Mouse (Mus musculus) cerebellum, adult 8-10 months (tissue): ENCODE data around the gene Galnt10.

Source experiments
- DNase-seq: peaks from one replicate; pipeline ENCODE4 v3.0.0; 2022

The Galnt10 gene

DNA sequence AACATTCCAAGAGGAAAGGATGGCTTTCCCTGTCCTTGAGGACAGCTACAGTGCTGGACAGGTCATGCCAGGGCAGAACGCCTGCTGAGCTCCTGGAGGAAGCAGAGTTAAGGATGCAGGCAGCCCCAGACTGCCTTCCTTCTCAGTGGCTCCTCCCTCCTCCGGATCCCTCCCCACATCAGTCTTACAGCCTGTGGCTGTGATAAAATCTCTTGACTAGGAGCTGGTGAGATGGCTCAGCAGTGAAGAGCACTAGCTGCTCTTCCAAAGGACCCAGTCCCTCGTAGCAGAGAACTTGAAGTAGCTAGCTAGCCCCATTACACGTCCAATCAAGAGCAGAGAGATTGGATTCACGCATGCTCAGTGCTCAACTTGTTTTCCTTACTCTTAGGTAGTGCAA, 15.6 kb downstream of the Galnt10 start:
- no peak for DNase-seq

DNA sequence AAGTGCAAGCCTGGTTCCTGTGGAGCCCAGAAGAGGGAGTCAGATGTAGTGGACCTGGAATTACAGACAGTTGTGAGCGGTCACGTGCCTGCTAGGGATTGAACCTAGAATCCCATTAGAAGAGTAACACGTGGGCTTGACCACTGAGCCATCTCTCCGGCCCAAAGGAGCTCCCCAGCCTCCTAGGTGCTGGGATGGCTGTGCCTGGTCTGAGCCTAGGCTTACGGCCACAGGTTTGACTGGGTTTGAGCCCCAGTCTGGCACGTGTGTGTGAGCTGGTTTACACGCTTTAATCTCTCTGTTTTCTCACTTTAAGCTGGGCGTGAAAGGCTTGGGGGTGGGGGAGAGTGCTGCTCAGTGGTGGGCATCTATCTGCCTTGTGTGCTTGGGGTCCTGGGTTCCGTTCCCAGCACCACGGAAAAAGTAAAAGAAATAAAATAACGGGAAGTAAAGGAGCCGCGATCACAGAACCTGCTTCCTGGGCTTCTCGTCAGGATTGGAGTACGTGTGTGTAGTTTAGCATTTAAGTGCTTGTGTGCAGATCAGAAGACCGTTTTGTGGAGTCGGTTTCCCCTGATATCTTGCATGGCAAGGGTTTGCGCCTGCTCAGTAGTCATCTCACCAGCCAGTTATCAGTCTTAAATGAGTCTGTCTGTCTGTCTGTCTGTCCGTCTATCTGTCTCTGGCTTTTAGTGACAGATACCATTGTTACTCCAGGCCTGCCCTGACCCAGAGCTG, 16.4 kb downstream of the Galnt10 start:
- no peak for DNase-seq

DNA sequence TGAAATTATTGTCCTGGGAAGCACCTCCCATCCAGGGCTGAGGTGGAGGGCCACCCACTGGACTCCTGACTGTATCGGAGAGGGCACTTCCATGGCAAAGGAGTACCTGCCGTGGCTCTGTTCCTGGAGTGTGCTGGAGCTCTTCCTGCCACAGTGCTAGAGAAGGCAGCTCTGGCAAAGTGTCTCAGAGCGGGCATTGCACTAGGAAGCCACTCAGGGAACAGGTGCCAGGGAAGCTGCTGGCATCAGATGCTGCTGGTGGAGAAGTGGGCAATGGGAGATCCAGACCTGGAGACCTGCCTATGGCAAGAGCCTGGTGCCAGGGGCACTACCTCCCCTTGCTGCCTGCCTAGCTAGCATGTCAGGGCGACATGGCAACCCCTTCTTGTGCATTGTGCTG, 17.0 kb downstream of the Galnt10 start:
- no peak for DNase-seq

DNA sequence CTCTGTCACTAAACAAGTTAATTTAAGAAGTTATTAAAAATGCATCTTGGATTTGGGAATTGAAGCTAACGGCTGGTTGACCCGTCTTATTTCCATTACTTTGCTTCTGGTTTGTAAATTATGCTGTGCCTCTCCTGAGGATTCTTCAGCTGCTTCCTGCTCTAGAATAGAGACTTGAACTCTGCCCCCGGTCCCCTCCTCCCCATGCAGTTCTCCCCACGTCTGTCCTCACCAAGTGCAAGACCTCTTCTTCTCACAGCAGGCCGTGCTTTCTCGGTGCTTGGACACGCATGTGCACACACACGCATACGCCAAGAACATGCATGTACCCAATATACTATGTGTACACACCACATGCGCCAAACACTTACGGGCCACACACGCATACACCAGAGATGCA, 18.0 kb downstream of the Galnt10 start:
- no peak for DNase-seq

DNA sequence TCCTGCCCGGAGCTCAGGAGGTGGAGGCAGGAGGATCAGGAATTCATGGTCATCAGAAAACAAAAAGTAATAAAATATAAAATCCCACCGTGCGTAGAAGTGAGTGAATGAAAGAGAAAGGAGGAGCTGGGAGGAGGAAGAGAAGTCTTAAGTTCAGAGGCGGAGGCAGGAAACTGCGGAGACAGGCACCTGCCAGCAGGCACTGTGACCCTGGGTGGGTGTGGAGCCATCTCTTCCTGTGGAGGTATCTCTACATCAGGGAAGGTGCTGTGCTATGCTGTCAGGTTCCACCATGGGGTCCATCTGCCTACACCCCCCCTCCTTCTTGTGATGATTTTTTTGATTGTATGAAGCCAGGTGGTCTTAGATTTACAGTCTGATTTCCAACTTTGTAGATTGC, 19.5 kb downstream of the Galnt10 start:
- DNase-seq, result no peak

DNA sequence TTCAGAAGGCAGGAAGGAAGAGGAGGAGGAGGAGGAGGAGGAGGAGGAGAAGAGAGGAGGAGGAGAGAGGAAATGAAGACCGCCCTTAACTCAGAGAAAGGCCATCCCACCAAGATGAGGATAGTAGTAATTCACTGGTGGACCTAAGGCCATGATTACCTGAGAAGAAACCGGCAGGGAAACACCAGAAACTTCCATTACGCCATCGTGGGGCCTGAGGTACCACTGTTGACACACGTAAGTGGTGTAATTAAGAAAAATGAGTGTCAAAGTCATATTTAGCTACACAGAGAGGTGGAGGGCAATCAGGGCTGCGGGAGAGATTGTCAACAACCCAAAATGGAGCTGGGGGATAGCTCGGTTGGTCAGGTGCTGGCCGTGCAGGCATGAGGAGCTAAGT, 23.0 kb downstream of the Galnt10 start:
- no peak for DNase-seq

DNA sequence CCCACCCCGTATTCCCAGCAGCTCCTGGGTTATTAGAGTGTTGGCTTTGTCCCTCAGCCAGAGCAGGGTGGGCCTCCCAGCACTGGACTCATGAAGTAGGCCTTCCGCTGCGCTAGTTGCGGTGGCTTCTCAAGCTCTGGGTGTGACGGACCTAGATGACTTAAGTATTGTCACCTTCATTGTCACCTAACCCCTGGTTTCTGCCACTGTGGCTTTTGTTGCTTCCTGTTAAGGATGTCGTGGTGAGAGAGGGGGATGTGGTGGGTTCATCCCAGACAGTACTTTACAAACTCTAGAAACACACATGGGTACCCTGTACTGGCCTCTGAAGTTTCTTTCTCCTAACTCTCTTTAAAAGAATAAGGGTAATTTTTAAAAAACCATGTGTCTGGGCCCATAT, 24.3 kb downstream of the Galnt10 start:
- no peak for DNase-seq

DNA sequence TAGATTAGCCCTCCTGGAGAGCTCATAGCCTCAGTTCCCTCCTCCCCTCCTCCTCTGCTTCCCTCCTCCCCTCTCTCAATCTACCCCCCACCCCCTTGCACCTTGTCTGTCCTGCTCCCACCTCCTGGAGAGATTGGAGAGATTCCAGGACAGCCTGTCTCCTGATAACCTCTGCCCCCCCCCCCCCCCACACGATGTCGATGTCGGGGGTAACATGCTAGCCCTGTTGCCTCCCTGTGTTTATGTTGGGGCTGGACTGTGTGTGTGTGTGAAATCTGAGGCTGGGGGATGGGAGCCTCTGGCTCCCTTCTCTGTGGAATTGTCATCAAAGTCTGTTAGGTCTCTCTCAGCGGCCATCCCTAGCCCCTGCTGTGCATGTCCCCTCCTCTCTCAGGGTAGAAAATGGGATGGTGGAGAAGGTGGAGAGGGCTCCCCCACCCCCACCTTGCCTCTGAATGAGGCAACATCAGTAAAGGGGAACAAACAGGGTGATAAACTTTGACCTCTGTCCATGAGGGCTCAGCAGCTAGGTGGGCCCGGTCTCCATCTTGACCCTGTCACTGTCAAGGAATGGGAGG, 26.0 kb downstream of the Galnt10 start:
- no peak for DNase-seq

DNA sequence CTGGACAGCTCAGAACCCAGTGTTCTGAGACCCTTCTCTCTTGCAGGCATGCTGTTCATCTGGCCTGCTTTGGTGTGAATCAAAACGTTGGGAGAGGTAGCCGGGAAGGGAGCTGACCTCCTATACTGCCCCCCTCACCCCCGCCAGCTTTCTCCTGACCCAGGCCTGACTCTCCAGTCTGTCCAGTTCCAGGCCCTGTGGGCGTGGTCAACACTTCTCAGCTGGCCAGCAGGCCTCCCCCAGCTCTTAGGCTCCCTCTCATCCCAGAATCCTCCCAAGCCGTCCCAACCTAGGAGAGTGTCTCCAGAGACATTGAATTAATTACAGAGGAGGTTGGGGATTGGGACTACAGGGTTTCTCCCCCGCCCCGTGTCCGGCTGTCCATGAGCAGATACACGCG, 26.6 kb downstream of the Galnt10 start:
- no peak for DNase-seq

DNA sequence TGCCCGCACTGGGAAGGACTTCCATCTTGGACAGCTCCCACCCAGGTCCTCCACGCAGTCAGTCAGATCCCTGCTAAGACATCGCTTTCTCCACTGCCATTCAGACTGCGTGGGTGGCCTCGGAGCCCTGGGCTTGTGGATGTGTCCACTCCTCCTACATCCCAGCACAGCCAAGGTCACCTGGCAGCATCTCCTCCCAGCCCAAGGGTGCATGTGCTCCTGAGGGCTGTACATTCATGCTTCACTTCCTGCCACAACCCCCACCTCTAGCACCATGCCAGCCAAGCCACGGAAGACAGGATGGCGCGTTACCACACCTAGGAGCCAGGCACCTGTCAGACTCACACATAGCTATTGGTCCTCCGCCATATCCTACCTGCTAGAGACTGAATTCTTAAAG, 27.8 kb downstream of the Galnt10 start:
- DNase-seq, result no peak

DNA sequence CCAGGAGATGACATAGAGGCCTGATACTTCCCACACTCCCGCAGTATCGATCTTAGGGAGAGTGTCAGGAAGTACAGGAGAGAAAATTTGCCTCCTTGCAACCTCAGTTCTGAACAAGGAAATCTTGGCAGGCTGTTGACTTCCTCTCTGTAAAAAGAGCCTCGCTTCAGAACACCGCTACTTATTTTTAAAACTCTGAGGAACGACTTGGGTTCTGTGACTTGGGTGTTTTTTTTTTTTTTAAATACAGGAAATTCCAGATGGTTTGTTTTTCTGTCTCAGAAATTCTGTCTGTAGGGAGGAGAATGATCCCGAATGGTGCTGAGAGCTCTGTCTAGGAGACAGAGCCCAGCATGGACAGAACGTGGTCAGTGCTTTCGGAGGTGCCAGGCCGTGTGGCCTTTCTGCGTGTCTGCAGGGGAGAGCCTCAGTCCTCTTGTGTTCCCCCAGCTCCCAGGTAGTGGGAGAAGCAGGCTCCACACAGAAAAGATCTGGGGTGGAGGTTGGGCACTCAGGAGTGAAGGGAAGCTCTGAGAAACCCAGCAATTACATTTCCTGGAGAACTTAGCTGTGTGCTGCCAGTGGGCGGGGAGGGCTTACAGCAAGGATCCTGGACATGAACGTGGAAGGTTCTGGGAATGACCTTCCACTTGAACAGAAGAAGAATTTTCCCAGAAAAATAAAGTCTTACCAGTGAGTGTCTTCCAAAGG, 28.9 kb downstream of the Galnt10 start:
- no peak for DNase-seq

DNA sequence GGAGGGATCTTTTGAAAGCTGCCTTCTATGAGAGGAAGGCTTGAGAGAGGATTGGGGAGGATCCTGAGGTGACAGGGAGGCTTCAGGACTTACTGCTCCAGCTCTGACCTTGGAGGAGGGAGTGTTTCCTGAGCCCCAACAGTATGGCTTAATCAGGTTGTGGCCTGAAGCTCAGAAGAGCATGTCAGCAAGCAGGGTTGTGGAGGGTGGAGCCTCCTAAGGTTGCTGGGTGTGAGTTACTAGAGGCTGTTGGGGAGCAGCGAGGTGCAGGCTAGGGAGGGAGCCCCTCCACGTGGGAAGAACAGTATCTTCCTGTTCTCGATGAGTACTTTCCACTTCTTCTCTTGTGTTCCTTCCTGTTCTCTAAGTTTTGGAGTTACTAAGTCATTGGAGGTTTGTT, 32.0 kb downstream of the Galnt10 start:
- no peak for DNase-seq

DNA sequence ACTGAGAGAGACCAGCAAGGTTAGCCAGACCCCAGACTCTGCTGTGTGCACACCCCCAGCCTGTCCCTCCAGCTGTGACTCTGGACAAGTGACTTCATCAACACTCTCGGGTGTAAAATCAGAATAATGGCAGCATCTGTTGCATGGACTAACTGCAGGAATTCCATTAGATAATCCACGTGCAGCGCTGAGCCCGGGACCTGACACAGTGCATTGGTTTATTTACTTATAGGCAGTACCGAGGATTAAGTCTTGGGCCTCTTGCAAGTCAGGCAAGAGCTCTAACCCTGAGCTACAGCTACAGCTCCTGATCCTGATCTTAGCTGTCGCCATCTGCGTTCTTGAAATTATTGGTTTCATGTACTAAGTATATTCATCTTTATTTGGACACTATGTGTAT, 37.3 kb downstream of the Galnt10 start:
- no peak for DNase-seq

DNA sequence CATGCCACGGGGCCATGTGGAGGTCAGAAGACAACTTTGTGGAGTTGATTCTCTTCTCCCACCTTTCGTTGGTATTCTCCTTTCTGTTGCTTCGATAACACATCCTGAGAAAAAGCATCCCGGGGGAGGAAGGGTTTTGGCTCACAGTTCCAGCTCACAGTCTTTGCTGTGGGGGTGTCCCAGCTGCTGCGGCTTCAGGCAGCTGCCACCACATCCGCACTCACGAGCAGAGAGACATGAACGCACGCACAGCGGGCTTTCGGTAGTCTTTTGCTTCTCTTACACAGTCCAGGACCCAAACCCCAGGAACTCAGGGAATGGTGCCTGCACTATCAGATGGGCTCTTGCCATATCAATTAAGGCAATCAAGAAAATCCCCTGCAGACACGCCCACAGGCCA, 37.9 kb downstream of the Galnt10 start:
- DNase-seq, result no peak

DNA sequence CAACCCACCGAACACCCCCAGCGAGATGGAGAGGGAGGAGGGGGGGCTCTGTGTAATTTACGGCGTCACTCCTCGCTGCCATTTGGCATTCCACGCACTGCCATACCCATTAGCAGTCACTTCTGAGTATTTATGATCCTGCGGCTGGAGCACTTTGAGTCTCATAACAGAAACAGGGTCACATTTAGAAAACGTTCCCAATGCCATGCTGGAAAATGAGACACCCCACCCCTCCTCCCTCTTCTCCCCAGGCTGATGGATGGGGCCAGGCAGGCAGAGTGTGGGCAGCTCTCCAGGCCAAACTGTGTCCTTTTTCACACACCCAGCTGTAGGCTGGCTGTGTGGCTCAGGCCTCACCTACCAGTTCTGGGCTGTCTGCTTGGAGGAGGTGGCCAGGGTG, 38.7 kb downstream of the Galnt10 start:
- no peak for DNase-seq

DNA sequence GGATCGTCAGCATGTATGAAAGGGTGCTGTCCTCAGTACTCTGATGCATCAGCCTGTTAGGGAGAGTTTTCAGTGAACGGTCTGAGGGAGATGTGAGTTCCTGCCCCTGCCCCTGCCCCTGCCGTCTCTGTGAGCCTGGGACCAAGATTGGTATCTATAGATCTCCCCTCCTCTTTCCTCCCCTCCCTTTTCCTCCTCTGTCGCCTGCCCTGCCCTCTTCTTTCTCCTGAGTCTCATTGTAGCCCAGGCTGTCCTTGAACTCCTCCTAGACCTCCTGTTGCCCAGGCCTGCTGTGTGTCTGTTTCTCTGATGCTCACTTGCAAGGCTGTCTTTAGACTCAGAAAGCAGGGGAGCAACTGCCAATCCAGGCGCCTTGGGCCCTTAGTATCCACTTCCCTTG, 39.6 kb downstream of the Galnt10 start:
- no peak for DNase-seq

DNA sequence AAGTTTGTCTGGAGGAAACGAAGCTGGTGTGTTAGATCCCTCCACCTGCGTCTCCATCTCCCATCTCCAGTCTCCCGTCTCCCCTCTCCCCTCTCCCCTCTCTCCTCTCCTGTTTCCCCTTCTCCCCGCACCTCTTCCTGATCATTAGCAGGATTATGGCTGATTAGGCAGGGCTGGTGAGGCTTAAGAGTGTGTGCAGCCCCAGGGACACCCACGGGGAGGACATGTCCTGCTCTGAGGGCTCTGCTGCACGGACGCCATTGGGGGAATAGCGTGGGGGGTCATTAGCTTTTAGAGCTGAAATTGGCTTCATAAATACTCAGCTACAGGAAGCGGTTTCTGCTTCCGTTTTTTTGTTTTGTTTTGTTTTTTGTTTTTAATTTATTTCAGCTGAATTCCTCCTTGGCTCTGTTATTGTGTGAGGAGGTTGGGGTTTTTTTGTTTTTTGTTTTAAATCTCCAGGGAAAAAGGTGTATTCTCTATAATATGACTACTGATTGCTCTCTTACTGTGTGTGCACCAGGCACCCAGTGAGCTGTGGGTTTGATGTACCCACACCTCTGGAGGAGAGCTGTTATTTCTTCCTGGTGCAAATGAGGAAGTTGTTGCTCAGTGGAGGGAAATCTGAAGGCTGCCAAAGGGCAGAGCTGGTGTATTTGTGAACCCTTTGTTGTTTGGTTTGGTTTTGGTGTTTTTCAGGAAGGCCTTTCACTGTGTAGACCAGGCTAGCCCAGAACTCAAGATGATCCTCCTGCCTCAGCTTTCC, 40.6 kb downstream of the Galnt10 start:
- no peak for DNase-seq

DNA sequence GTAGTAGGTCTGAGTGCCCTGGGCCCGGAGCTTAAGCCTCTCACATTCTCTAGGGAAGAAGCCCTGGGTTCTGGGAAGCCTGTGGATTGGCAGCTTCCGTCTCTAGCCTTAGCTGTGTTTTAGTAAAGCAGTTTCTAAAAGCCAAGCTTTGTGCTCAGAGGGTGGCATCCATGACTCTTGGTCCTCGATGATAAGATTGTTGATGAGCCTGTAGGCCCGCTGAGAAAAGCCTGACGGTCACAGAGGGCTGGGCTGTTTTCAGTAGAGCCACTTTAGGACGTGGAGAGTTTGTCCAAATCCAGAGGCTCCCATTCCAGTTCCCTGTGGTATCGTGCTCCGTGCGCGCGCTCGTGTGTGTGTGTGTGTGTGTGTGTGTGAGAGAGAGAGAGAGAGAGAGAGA, 41.6 kb downstream of the Galnt10 start:
- no peak for DNase-seq

DNA sequence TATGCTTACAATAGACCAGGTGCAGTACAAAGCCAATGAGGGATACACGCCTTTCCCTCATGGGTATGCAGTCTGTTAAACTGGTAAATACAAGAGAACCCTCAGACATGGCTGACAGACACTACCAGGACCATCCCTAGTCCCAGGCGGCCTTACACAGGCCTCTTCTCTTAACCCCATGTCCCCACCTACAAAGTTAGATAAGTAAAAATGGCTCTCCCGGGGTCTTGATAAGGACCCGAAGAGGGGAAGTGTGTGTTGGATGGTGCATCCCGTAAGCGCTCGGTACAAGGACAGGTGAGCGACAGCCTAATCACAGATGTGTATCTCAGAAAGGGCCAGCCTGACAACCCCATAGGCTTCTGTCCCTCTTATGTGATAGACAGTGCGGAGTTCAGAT, 42.0 kb downstream of the Galnt10 start:
- no peak for DNase-seq

DNA sequence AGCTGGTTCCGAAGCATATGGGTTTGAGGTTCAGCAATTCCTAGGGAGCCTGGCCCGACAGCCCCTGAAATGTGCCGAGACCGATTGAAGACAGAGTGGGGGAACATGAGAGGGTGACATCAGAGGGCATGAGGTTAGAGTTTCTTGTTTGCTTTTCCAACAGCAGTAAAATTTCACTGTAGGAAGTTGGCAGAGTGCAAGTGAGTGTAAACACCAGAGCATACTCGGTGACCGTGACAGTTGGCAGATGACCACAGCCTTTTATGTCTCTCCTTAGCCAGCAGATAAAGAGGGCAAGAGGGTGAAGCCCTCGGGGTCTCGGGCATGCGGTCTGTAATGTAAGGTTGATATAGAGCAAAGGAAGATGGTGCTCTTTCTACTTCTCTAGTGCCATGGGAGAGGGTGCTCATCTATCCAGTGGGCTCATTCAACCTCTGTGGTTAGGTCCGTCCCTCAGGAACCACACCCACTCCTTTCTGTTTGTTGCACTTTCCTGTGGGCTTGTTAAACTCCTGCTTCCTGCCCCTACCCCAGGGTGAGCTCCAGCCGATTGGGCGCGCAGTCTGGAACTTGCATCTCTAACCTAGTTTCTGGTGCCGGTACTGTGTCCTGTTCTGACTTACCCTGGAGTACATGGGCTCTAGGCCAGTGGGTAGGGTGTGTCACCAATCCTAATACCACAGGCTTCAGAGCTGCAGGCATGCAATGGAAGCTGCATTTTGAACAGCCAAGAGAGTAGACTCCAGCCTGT, 43.1 kb downstream of the Galnt10 start:
- no peak for DNase-seq

DNA sequence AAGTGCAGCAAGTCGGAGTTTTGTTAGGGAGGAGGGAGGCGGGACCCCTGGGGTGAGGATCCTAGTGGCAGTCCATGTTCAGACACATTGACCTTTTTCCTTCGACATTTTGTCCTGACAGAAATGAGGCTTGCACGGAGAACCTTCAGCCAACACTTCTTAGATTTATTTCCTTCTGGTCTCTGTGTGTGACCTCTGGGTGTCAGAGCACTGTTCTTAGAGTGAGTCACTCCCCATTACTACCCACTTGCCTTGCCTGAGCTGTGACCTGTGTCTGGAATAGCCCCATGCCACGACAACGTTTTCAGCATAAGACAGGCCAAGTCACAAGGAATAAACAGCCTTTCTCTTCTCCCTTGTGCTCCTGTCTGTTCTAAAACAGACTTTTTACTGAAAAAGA, 44.6 kb downstream of the Galnt10 start:
- no peak for DNase-seq

DNA sequence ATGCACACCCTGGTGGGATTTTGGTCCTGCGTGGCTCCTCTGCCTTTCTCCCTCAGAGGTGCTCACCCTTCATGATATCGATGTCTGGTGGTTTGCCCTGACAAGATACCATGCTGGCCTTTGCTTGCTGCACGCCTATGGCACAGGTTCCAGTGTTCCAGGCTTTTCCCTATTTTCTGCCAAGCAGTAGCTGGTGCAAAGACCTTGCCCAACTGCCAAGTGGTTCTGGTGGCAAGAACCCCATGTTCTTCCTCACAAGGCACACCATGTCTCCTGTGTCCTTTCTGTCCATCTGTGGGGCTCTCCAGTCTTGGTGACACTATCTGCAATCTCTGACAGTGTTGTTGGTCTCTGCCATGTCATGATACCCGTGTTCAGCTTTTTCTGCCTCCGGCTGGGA, 45.6 kb downstream of the Galnt10 start:
- DNase-seq, result no peak

DNA sequence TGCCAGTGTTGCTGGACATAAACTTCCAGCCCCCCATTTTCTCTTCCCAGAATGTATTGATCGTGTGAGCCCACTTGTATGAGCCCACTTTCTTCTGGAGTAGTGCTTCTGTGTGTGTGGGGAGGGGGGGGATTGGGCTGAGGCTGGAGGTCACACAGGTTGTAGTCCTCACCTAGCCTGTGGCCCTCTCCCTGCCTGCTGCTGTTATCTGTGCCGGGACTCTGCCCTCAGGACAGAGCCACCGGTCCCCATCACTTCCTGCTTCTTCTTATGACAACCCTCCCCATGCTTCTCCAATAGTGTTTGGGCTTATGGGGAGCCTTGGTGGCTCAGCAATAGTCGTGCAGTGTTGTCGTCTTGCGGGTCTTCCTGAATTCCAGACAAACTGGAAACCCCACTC, 46.7 kb downstream of the Galnt10 start:
- no peak for DNase-seq
